Mouse (Mus musculus) CD8-positive naive resting alpha-beta T cell, adult 2 months (primary cell): ENCODE measurements around the gene Scgb2b26.
"Not testable (repeated sequence)": the region's sequence is repeated elsewhere in the genome, so short reads cannot be mapped to it uniquely, and the experiment has no call there.

ENCODE experiments used
- DNase-seq, 2 experiments: peaks; one replicate each; pipeline ENCODE4 v3.0.0; 2022; ENCODE audit warnings: low read depth in 2 of 2, low spot score in 2 of 2

Scgb2b26 gene

GRCm38 (mm10) chr7:33944940-33945339 lies at the start of gene Scgb2b26:
Gene Scgb2b26, minus strand, starts transcription at chr7:33945040.
- DNase-seq: no peak

- DNase-seq: not testable (repeated sequence)
These were observed 37.4 kb upstream of the Scgb2b26 start for GRCm38 (mm10) chr7:33982281-33982680.

- DNase-seq: no peak
These were observed 41.9 kb downstream of the Scgb2b26 start for GRCm38 (mm10) chr7:33902982-33903381.

GRCm38 (mm10) chr7:33900803-33901202 lies 44.0 kb downstream of the Scgb2b26 start:
- DNase-seq: no peak

GRCm38 (mm10) chr7:33900007-33900406 lies 44.8 kb downstream of the Scgb2b26 start:
- DNase-seq: no peak
